In the genomic region with DNA sequence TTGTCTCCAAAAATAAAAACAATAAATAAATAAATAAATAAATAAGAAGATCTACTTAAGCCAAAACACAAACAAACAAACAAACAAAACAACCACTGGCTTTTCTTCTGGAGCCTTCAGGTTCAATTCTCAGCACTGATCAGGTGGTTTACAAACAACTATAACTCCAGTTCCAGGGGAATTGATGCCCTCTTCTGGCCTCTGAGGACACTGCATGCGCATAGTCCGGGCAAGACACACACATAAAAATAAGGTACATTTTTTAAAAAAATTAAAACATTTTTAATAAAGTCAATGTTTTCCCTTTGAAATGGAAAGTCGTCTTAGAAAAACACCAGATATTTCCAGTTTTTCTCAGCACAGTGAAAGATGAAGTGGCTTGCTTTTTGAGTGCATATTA, we compare ENCODE assay signal across 17 mouse cellular contexts. TPM values are rescaled to one million over a fixed set of nuclear protein-coding genes. Genes with fewer than 3 reads are reported as not detected.
A peak's percentile ranks its signal among the peaks of the same experiment; 100 is the strongest.
DNase-seq lines count a peak whose midpoint lies in the region; ATAC-seq and TF ChIP-seq lines count a peak whose summit lies in the region.
"Had no signal": no experiment of that assay in that cellular context is flagged by ENCODE, and none has a peak within 500 bp of the region (broad histone marks: within the 10 kb centered on the region; RNA-seq: fewer than 3 reads in every experiment).

No protein-coding gene starts in this region.

- TF ChIP-seq CTCF in left cerebral cortex, adult 2 months (IDR thresholded peaks at IDR 0.05): peak; percentile 21; the same call in 1 of the 2 replicates
- peak; percentile 38 for TF ChIP-seq CTCF in Patski (IDR thresholded peaks at IDR 0.05)

- CTCF ChIA-PET in Patski (lab: Charles Lee): interaction anchor here (1.1 to 2.3 kb wide), 4 partner anchors 142 to 351 kb away, joined by 3 to 9 read pairs (median 4); no protein-coding TSS in a partner anchor

- H3K4me3 ChIP-seq in left cerebral cortex, adult 2 months: no peak overlapping the region
- H3K4me3 ChIP-seq: embryonic facial prominence, embryonic 12.5 days; intestine, embryonic 15.5 days; limb, embryonic 12.5 days; liver, embryonic 15.5 days had no signal

- no peak for DNase-seq in left cerebral cortex, adult 2 months (ENCODE audit: extremely low spot score in 1 of 2, low spot score in 2 of 2)
- no peak for DNase-seq in left cerebral cortex, adult 9 months (ENCODE audit: low spot score in 2 of 2)
- DNase-seq in thymus, postnatal 4 days: peak; percentile 43
- no peak for DNase-seq in thymus, adult 18-20 months
- DNase-seq in Patski (ENCODE audit: low read depth, low spot score): no peak
- no peak for DNase-seq in adrenal gland, adult 18-20 months (ENCODE audit: low spot score in 2 of 2)
- no peak for DNase-seq in embryo, embryonic 11 days
- DNase-seq: adrenal gland, adult 2 months; cerebellum, adult 11 months; gastrocnemius, postnatal 10 days had no signal

- POLR2A ChIA-PET in Patski (lab: Charles Lee): no interaction called here

- in situ Hi-C loops in Patski (cut with MboI; ENCODE audit: low pct_unique_long_range_greater_than_20kb): no loop called here

- intact Hi-C loops in left cerebral cortex, adult 2 months (cut with DNase I): loop anchor here (10.0 kb wide), 2 partner anchors 278 to 348 kb away; no protein-coding TSS in a partner anchor

- H3K27ac ChIP-seq in left cerebral cortex, adult 2 months: no peak overlapping the region
- H3K27ac ChIP-seq: embryonic facial prominence, embryonic 12.5 days; intestine, embryonic 15.5 days; limb, embryonic 12.5 days; liver, embryonic 15.5 days had no signal

- H3K27me3 ChIP-seq in Patski: no peaks in the 10 kb centered on the region
- H3K27me3 ChIP-seq: embryonic facial prominence, embryonic 12.5 days; intestine, embryonic 15.5 days; limb, embryonic 12.5 days; liver, embryonic 15.5 days had no signal

- no peak for ATAC-seq in Patski
- ATAC-seq: forebrain, embryonic 16.5 days; intestine, embryonic 15.5 days; midbrain, embryonic 16.5 days had no signal

RNA-seq across cellular contexts. Expression of a gene that starts 33.4 kb away (rescaled TPM):
- 1 to 10 TPM; 1.5 to 1.7 TPM for total RNA-seq in left cerebral cortex, adult 2 months (2021)
- polyA plus RNA-seq in Patski (2021): not detected
- under 1 TPM; 0.46 to 0.80 TPM for total RNA-seq in adrenal gland, adult 18-20 months (2021)
- total RNA-seq: megakaryocyte, adult 5-6 weeks had no signal
- polyA plus RNA-seq: forebrain, embryonic 16.5 days had no signal

RNA-seq across cellular contexts. Expression of a gene that starts 45.7 kb away (rescaled TPM):
- total RNA-seq in left cerebral cortex, adult 2 months (2021): 1 to 10 TPM in 1 of 2 experiments, under 1 TPM in 1; 0.77 to 1.0 TPM
- 1.6 TPM for polyA plus RNA-seq in Patski (2021)
- 1 to 10 TPM; 6.8 to 9.1 TPM for total RNA-seq in adrenal gland, adult 18-20 months (2021)
